Mouse (Mus musculus) lung, postnatal 0 days (tissue): ENCODE results near the gene Nptx1. TPM values are rescaled to one million over a fixed set of nuclear protein-coding genes. Genes with fewer than 3 reads are reported as not detected.

Source experiments
- ATAC-seq: fragments of 200-750 bp; cut with Nextera tagmentation; 2 replicates; pipeline ENCODE4 v1.8.0; 2017; ENCODE audit warnings: moderate library complexity
- DNase-seq: peaks from one replicate; pipeline ENCODE4 v3.0.0-alpha.2; 2016; ENCODE audit warnings: low spot score
- H3K27ac ChIP-seq: fragments of 300-500 bp; sonication (generic); 2 replicates; pipeline ENCODE4 v1.5.1; 2014; ENCODE audit warnings: antibody characterized with exemption, mild to moderate bottlenecking, low read length, mixed read lengths
- H3K27me3 ChIP-seq: fragments of 300-500 bp; sonication (generic); replicated peaks from 2 replicates; pipeline ENCODE4 v1.6.1; 2014; ENCODE audit warnings: low read length, mixed read lengths; ENCODE audit not compliant: insufficient read depth
- H3K36me3 ChIP-seq: fragments of 300-500 bp; sonication (generic); 2 replicates; pipeline ENCODE4 v1.6.1; 2014; ENCODE audit warnings: low read length, mixed read lengths; ENCODE audit not compliant: insufficient read depth
- H3K4me1 ChIP-seq: fragments of 300-500 bp; sonication (generic); 2 replicates; pipeline ENCODE4 v1.6.1; 2014; ENCODE audit warnings: antibody characterized with exemption, low read depth, low read length, mixed read lengths; ENCODE audit not compliant: insufficient read depth
- H3K4me2 ChIP-seq: fragments of 300-500 bp; sonication (generic); replicated peaks from 2 replicates; pipeline ENCODE4 v1.6.1; 2014; ENCODE audit warnings: low read depth, mild to moderate bottlenecking, low read length, moderate library complexity, mixed read lengths
- H3K4me3 ChIP-seq: fragments of 300-500 bp; sonication (generic); 2 replicates; pipeline ENCODE4 v1.5.1; 2014; ENCODE audit warnings: low read depth, low read length
- H3K9ac ChIP-seq: fragments of 300-500 bp; sonication (generic); replicated peaks from 2 replicates; pipeline ENCODE4 v1.6.1; 2014; ENCODE audit warnings: low read depth, mild to moderate bottlenecking
- H3K9me3 ChIP-seq: fragments of 300-500 bp; sonication (generic); 2 replicates; pipeline ENCODE4 v1.6.1; 2016; ENCODE audit warnings: low read length, mixed read lengths
- CTCF ChIP-seq: IDR thresholded peaks from 2 replicates; pipeline ENCODE4 v1.5.1; 2016; ENCODE audit warnings: antibody characterized with exemption, mild to moderate bottlenecking
- EP300 ChIP-seq: IDR thresholded peaks from 2 replicates; pipeline ENCODE4 v1.6.1; 2016; ENCODE audit warnings: antibody characterized with exemption, mild to moderate bottlenecking, control low read depth
- WGBS: fragments of 180-500 bp; shearing (Covaris S2); extraction: QIAGEN DNeasy Blood & Tissue Kit; methylation state at CpG from one replicate; pipeline ENCODE4 v1.1.7; 2014; 5-methylcytosine and 5-hydroxymethylcytosine counted together
- polyA plus RNA-seq: library from polyadenylated mRNA; unstranded; fragments of >200 nt; fragmentation: Nextera tagmentation; extraction: Ambion mirVana; gene quantifications from 2 replicates; pipeline ENCODE4 v1.2.1, GENCODE M21; 2015

Nptx1 gene
- polyA plus RNA-seq, 1 experiment from 2014 or later: 1.7 TPM

DNA sequence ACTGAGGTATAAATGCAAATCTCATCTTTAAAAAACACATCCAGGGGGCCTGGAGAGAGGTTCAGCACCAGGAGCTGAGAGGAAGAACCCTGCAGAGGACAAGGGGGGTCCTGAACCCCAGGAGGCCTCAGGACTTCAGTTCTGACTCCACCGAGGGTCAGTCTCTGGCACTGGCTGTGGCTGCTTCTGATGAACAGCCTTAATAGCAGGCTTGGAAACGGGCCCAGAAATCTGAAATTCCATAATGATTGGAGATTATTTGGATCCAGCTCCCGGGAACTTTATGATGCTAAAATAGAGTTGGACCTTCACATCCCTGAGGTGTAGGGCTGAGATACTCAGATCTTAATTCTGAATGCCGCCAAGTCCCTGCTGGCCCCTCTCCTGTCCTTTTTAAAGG, 29.3 kb upstream of the Nptx1 start:
- no peak overlapping the region for H3K9ac ChIP-seq
- no peak overlapping the region for H3K27ac ChIP-seq
- no peak overlapping the region for H3K4me3 ChIP-seq
- peak; percentile 27 for DNase-seq
- H3K9me3 ChIP-seq: no peaks in the 10 kb centered on the region
- H3K4me2 ChIP-seq: no peak overlapping the region
- no peaks in the 10 kb centered on the region for H3K27me3 ChIP-seq
- WGBS: 8% methylated on average over 4 of the region's 4 CpGs
- ATAC-seq: no peak
- no peaks in the 10 kb centered on the region for H3K36me3 ChIP-seq
- TF ChIP-seq CTCF: no peak
- TF ChIP-seq EP300: no peak
- H3K4me1 ChIP-seq: no peaks in the 10 kb centered on the region

DNA sequence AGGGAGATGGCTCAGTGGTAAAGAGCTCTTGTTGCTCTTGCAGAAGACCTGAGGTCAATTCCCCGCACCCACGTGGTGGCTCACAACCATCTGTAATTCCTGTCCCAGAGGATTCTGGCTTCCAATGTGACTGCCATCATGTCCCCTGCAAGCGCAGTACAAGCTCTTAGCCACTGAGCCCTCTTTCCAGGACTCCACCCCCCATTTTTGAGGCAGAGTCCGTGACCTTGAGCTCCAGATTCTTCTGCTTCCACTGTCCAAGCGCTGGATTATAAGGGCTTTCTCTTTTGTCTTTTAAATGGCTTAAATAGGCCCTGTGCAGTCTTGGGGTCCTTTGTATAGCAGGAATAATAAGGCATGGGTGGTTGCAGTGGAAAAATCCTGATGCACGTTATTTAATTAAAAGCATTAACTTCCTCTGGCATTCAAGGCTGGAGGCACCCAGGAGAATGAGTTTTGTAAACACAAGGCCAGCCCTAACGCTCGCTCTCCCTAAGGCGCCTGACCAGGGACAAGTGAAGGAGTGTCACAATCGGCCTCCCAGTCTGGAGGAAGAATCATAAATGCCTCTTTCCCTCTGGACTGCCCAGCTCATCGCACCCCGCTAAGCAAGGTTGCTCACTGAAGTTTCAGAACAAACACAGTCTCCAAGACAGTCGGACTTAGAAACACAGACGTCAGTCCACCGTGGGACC, 24.9 kb upstream of the Nptx1 start:
- no peak for TF ChIP-seq CTCF
- TF ChIP-seq EP300: no peak
- DNase-seq (no peak), ATAC-seq (no peak)
- no peaks in the 10 kb centered on the region for H3K9me3 ChIP-seq
- no peak overlapping the region for H3K4me2 ChIP-seq
- H3K4me3 ChIP-seq: no peak overlapping the region
- no peaks in the 10 kb centered on the region for H3K4me1 ChIP-seq
- H3K36me3 ChIP-seq: no peaks in the 10 kb centered on the region
- no peaks in the 10 kb centered on the region for H3K27me3 ChIP-seq
- 57% methylated on average over 15 of the region's 15 CpGs for WGBS
- H3K27ac ChIP-seq: no peak overlapping the region
- H3K9ac ChIP-seq: no peak overlapping the region

DNA sequence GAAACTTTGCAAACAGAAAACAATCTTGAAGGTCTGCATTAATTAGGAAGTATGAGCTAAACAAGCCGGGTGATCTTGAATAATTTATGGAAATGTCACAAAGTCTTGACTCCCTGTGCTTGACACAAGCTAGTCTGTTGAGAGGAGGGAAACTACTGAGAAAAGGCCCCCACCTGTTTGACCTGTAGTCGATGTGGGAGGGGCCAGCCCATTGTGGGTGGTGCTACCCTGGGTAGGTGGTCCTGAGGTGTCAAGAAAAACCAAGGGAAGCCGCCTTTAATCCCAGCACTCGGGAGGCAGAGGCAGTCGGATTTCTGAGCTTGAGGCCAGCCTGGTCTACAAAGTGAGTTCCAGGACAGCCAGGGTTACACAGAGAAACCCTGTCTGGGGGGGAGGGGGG, 18.6 kb upstream of the Nptx1 start:
- TF ChIP-seq EP300 (no peak), CTCF (no peak)
- no peaks in the 10 kb centered on the region for H3K36me3 ChIP-seq
- H3K27me3 ChIP-seq: no peaks in the 10 kb centered on the region
- no peak overlapping the region for H3K27ac ChIP-seq
- WGBS: 47% methylated on average over 5 of the region's 5 CpGs
- H3K9ac ChIP-seq: no peak overlapping the region
- no peak for ATAC-seq
- no peaks in the 10 kb centered on the region for H3K4me1 ChIP-seq
- DNase-seq: no peak
- no peak overlapping the region for H3K4me3 ChIP-seq
- H3K9me3 ChIP-seq: no peaks in the 10 kb centered on the region
- no peak overlapping the region for H3K4me2 ChIP-seq

DNA sequence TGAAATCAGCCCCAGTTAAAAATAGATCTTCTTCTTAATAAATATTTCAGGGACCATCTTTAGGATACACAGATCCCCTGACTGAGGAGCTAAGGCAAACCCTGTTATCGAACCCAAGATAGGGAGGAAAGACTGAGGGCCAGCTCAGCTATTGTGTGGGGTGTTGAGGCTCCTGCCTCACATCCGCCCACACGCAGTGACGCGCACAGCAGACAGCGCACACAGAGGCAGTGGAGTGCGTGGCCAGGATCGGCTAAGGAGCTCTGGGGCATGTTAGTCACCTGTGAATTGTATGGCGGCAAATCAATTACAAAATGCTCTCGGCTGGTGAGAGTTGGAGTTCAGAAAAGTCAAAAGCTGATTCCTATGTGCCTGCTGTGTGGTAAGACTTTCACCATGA, 18.1 kb upstream of the Nptx1 start:
- ATAC-seq: no peak
- DNase-seq: no peak
- 42% methylated on average over 10 of the region's 10 CpGs for whole genome bisulfite sequencing
- no peaks in the 10 kb centered on the region for H3K4me1 ChIP-seq
- no peaks in the 10 kb centered on the region for H3K9me3 ChIP-seq
- H3K27me3 ChIP-seq: no peaks in the 10 kb centered on the region
- H3K9ac ChIP-seq: no peak overlapping the region
- H3K4me2 ChIP-seq: no peak overlapping the region
- H3K27ac ChIP-seq: no peak overlapping the region
- TF ChIP-seq EP300: no peak
- TF ChIP-seq CTCF: no peak
- no peak overlapping the region for H3K4me3 ChIP-seq
- H3K36me3 ChIP-seq: no peaks in the 10 kb centered on the region

DNA sequence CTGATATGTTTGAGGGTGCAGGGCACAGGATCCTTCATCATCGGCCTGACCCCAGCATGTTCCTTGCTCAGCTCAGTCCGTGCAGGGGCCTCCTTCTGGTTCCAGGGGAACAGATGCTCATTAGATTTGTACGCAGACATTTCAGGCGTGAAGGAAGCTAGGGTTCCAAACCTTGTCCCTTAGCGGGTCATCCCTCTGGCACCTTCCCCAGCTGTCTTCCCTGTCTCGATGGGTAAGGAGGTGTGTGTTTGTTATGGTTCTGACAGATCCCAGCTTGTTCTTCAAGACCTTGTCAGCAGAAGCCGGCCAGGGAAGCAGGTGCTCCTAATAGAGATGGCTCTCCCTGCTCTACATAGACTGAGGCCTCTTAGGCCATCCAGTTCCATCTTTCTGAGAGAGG, 17.5 kb upstream of the Nptx1 start:
- Histone ChIP-seq H3K4me1 (no peaks in the 10 kb centered on the region), H3K4me2 (no peak overlapping the region), H3K9ac (no peak overlapping the region), H3K4me3 (no peak overlapping the region), H3K27ac (no peak overlapping the region), H3K36me3 (no peaks in the 10 kb centered on the region), H3K27me3 (no peaks in the 10 kb centered on the region), H3K9me3 (no peaks in the 10 kb centered on the region)
- ATAC-seq (no peak), DNase-seq (no peak)
- 55% methylated on average over 7 of the region's 7 CpGs for WGBS
- TF ChIP-seq EP300: no peak
- TF ChIP-seq CTCF: no peak

GRCm38 (mm10) chr11:119564383-119564782, 16.8 kb upstream of the Nptx1 start:
- Histone ChIP-seq H3K4me1 (no peaks in the 10 kb centered on the region), H3K27ac (no peak overlapping the region), H3K27me3 (no peaks in the 10 kb centered on the region), H3K9ac (no peak overlapping the region), H3K4me3 (no peak overlapping the region), H3K4me2 (no peak overlapping the region), H3K9me3 (no peaks in the 10 kb centered on the region), H3K36me3 (no peaks in the 10 kb centered on the region)
- DNase-seq (no peak), ATAC-seq (no peak)
- TF ChIP-seq CTCF: no peak
- TF ChIP-seq EP300: no peak
- 90% methylated on average over 10 of the region's 10 CpGs for WGBS

DNA sequence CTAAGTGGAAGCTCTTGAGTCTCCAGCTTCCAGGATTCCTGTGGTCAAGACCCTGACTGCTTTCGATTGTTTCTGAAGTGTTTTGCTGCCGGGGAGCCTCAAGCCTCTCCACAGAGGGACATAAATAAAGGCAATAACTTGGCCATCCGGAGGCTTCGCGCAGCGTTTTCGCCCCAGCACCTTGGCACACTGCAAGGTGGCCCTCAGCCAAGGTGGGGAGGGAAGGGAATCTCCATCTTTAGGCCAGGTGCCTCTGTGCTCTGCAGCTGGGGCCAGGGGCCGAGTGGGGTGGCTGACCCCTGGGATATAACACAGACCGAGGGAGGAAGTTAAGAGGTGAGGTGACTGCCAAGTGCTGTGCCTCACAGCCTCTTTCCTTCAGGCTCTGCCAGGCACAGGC, 15.6 kb upstream of the Nptx1 start:
- DNase-seq: no peak
- Histone ChIP-seq H3K27ac (no peak overlapping the region), H3K4me2 (no peak overlapping the region), H3K27me3 (no peaks in the 10 kb centered on the region), H3K9me3 (no peaks in the 10 kb centered on the region), H3K4me1 (no peaks in the 10 kb centered on the region), H3K9ac (no peak overlapping the region), H3K4me3 (no peak overlapping the region), H3K36me3 (no peaks in the 10 kb centered on the region)
- TF ChIP-seq CTCF (no peak), EP300 (no peak)
- WGBS: 43% methylated on average over 9 of the region's 9 CpGs
- no peak for ATAC-seq
